Mouse (Mus musculus) thymus, adult 2 months (tissue): ENCODE measurements around the gene Sult2b1.

Experiments used
- CTCF ChIP-seq: fragments of 200-500 bp; IDR thresholded peaks from 2 replicates; pipeline ENCODE4 v1.5.1; 2012; ENCODE audit warnings: mild to moderate bottlenecking, control low read depth, low read length, moderate library complexity, borderline replicate concordance; ENCODE audit not compliant: control insufficient read depth, poor library complexity, insufficient read depth; ENCODE audit errors: extremely low read depth
- POLR2A ChIP-seq: fragments of 200-500 bp; IDR thresholded peaks from 2 replicates; pipeline ENCODE4 v1.6.1; 2012; ENCODE audit warnings: mild to moderate bottlenecking, low read length, control low read depth, moderate library complexity; ENCODE audit not compliant: control insufficient read depth, poor library complexity, insufficient read depth; ENCODE audit errors: extremely low read depth

- TF ChIP-seq CTCF (no peak), POLR2A (0 out of 2 replicates have a peak, but pooled peaks have one; percentile 27)
Observed at GRCm38 (mm10) chr7:45783511-45784091, 868 bp downstream of the Sult2b1 start, which contains the start of gene Lmtk3.
